Mouse (Mus musculus) brain, embryonic 14.5 days (tissue): Measurements from ENCODE around the gene Il6ra. TPM values are rescaled to one million over a fixed set of nuclear protein-coding genes. Genes with fewer than 3 reads are reported as not detected.
A peak's percentile ranks its signal among the peaks of the same experiment; 100 is the strongest.

Experiments
- DNase-seq: peaks from one replicate; pipeline ENCODE4 v3.0.0-alpha.2; 2011; ENCODE audit warnings: low read depth
- CTCF ChIP-seq: fragments of 200-500 bp; IDR thresholded peaks from 2 replicates; pipeline ENCODE4 v1.5.1; 2012; ENCODE audit warnings: inconsistent platforms, mild to moderate bottlenecking, moderate library complexity, borderline replicate concordance; ENCODE audit not compliant: insufficient read depth, insufficient read length; ENCODE audit errors: extremely low read depth
- POLR2A ChIP-seq: fragments of 200-500 bp; IDR thresholded peaks from 2 replicates; pipeline ENCODE4 v1.6.1; 2012; ENCODE audit warnings: mild to moderate bottlenecking, inconsistent platforms, borderline replicate concordance; ENCODE audit not compliant: poor library complexity, insufficient read depth, insufficient read length, severe bottlenecking; ENCODE audit errors: extremely low read depth
- polyA plus RNA-seq: library from polyadenylated mRNA; depleted of rRNA; stranded (reverse); fragments of >200 nt; gene quantifications from 2 replicates; pipeline ENCODE4 v1.2.3, GENCODE M21; 2012

Gene Il6ra
- polyA plus RNA-seq, 1 experiment: 0.93 TPM

GRCm38 (mm10) chr3:89907846-89908245 lies 5.2 kb downstream of the Il6ra start:
- no peak for DNase-seq
- TF ChIP-seq POLR2A (no peak), CTCF (no peak)

DNA sequence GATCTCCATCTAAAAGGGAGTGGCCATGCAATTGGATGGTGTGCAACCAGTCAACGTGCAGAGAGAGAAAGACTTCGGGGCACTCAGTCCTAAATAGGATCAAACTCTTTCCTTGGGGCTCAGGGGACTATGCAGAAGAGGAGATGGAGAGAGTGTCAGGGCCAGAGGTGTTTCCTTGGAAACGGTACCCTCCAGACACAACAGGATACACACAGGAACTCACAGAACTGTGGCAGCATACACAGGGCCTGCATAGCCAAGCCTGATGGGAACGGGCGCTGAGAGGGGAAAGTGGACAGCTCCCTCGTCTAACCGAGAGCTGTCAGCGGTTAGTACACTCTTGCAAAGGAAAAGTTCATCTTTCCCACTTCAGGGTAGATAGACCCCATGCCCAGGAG lies 13.5 kb downstream of the Il6ra start:
- TF ChIP-seq POLR2A: no peak
- DNase-seq: no peak

DNA sequence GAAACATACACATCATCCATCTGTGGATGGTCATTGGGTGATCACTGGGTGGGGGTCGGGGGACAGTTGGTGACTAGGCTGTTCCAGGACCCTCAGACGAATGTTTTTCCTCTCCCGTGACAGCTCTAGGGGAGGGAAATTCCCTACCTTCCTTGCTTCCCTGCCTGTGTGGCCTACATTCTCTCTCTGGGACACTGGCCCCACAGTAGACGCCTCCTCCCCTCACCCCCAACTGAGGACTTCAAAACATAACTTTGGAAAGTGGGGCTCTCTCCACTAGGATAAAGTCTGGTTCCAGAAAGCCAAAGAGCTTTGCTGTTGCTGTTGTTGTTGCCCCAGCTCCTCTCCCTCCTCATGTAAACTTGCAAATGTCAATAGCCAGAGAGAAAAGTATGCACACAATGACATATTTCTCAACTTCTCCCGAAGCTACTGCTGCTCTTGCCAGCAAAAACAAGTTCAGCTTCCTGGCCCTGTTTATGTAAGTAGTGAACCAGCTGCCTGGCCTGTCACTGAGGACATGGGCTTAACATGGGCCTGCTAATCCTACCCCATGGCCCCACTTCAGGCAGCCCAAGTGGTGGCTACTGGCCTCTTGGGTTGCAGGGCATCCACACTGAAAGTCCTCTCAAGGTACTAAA lies 14.0 kb downstream of the Il6ra start:
- TF ChIP-seq POLR2A (no peak), CTCF (no peak)
- no peak for DNase-seq

- no peak for TF ChIP-seq CTCF
- no peak for TF ChIP-seq POLR2A
- DNase-seq: no peak
Observed at GRCm38 (mm10) chr3:89898011-89898410, 15.0 kb downstream of the Il6ra start.

- DNase-seq: peak; percentile 23
- no peak for TF ChIP-seq POLR2A
- TF ChIP-seq CTCF: no peak
Observed at GRCm38 (mm10) chr3:89897204-89897796, 15.7 kb downstream of the Il6ra start.

DNA sequence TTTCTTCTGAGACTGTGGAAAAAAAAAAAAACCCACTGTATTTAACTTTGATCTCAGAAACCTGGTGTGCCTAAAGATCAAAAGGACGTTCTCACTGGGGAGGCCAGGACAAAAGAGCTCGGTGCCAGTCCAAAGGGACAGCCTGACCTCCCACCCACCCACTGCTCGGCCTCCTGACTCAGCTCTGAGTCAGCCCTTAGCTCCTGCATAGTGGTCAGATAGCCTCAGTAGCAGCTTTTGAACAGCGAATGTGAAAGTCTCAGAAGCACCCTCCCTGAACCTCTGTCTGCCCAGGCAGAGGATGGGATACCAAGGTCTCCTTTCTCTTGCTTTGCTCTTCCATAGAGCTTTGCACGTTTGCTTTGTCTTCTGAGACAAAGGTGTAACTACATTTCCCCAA lies 16.4 kb downstream of the Il6ra start:
- DNase-seq: no peak
- TF ChIP-seq POLR2A (no peak), CTCF (no peak)

DNA sequence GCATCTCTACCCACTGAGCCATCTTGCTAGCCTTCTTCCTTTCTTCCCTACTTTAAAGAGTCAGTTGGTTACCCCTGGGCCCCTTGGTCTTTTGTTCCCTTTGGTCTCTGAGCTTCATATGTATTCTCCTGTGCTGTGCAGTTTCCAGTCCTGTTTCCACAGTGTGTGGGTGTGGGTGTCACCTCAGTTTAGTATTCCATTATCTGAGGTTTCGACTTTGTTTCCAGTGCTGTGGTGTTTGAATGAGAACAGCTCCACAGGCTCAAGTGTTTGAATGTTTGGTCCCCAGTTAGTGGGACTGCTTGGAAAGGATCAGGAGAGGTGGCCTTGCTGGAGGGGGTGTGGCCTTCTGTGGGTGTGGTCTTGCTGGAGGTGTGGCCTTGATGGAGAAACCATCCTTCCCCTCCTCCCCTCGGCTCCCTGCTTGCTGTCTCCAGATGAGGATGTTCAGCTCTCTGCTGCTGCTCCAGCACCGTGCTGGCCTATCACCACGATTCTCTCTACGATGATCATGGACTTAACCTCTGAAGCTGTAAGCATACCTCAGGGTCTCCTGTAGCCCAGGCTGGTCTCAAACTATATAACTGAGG lies 20.4 kb downstream of the Il6ra start:
- no peak for DNase-seq
- TF ChIP-seq POLR2A: no peak
- TF ChIP-seq CTCF: no peak

- TF ChIP-seq POLR2A: no peak
- TF ChIP-seq CTCF: no peak
- DNase-seq: no peak
Observed at GRCm38 (mm10) chr3:89891696-89892095, 21.3 kb downstream of the Il6ra start.

- TF ChIP-seq CTCF: no peak
- no peak for TF ChIP-seq POLR2A
- DNase-seq: no peak
Observed at GRCm38 (mm10) chr3:89889841-89890430, 23.1 kb downstream of the Il6ra start.

DNA sequence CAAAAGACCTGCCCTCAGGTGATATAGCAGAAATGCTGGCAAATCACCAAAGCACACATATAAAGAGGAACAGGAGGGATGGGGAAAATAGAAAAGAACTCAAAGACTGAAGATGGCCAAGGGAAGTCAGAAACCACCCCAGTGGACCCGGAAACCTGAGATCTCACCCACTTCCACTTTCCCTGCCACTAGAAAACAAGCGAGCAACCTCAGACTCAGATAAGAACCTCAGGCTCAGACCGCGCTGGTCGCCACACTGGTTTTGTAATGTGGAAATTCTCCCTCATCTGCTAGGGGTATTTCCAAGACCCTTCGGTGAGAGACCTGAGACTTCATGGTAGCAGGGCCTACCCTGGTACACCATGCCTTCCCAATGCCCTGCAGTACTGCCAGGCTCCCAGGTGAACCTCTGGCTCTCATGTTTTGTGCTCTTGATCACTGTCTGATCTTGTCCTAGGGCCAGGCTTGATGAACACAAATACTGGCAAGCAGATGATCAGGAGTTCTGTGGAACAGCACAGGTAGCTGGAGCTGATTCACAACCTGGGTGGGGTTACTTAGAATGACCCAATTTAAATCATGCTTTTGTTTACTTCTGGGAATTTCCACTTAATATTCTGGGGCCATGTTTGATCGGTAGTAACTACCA lies 25.3 kb downstream of the Il6ra start:
- no peak for DNase-seq

GRCm38 (mm10) chr3:89885766-89886165 lies 27.2 kb downstream of the Il6ra start:
- no peak for DNase-seq
- no peak for TF ChIP-seq CTCF
- no peak for TF ChIP-seq POLR2A

More for the DNA sequence above, 25.3 kb downstream of the Il6ra start:
- TF ChIP-seq POLR2A (no peak), CTCF (no peak)
